8 mouse cellular contexts compared by ENCODE assay signal in genomic region chr10:5207905-5208641, GRCm38 (mm10).
A peak's percentile ranks its signal among the peaks of the same experiment; 100 is the strongest.
DNase-seq lines count a peak whose midpoint lies in the region; ATAC-seq and TF ChIP-seq lines count a peak whose summit lies in the region.

No protein-coding gene starts in this region.

- DNase-seq in G1E (ENCODE audit: low spot score), result no peak
- DNase-seq in liver, result peak; percentile 55
- peak; percentile 3 for DNase-seq in yolk sac, embryonic 10.5 days (ENCODE audit: low spot score)
- DNase-seq in natural killer cell, adult 2 months (ENCODE audit: low spot score in 2 of 2), result no peak
- no peak for DNase-seq in right cerebral cortex, postnatal 36 days (ENCODE audit: low spot score in 2 of 2)

- TF ChIP-seq CTCF in G1E (IDR thresholded peaks at IDR 0.05; ENCODE audit: low read depth, low read length), result no peak

- peaks cover 45% of the 10 kb centered on the region for H3K4me1 ChIP-seq in G1E (ENCODE audit: insufficient read depth, low read depth, low read length)
- H3K4me1 ChIP-seq in brown adipose tissue, adult 24 weeks (ENCODE audit: control insufficient read depth, insufficient read depth, insufficient read length, low read length), result peaks cover 3% of the 10 kb centered on the region; the same call in 1 of the 2 replicates
- H3K4me1 ChIP-seq in heart, embryonic 13.5 days, result peaks cover 20% of the 10 kb centered on the region

- no peak overlapping the region for H3K4me2 ChIP-seq in heart, embryonic 13.5 days

- WGBS in heart, embryonic 13.5 days, result 16% methylated on average over 7 of the region's 7 CpGs

- no peaks in the 10 kb centered on the region for H3K36me3 ChIP-seq in G1E (replicated peaks)
- H3K36me3 ChIP-seq in heart, embryonic 13.5 days, result peaks cover 41% of the 10 kb centered on the region

- no peak overlapping the region; the same call in 1 of the 2 replicates for H3K9ac ChIP-seq in heart, embryonic 13.5 days

- no peaks in the 10 kb centered on the region for H3K27me3 ChIP-seq in G1E (ENCODE audit: insufficient read depth, low read length)
- H3K27me3 ChIP-seq in heart, embryonic 13.5 days (replicated peaks), result no peaks in the 10 kb centered on the region

- peak; percentile 62 for ATAC-seq in G1E (ENCODE audit: extremely low read depth, insufficient number of reproducible peaks, low FRiP score, poor library complexity, severe bottlenecking)
- peak; percentile 74 for ATAC-seq in heart, embryonic 13.5 days (ENCODE audit: extremely low read depth, insufficient number of reproducible peaks, low FRiP score, low TSS enrichment)
- no peak for ATAC-seq in monocyte, adult 5-6 weeks (replicated peaks; ENCODE audit: insufficient number of reproducible peaks, low FRiP score, low TSS enrichment, poor library complexity, severe bottlenecking)

- no peak overlapping the region; the same call in 1 of the 2 replicates for H3K4me3 ChIP-seq in G1E (ENCODE audit: low read depth, low read length)
- H3K4me3 ChIP-seq in brown adipose tissue, adult 24 weeks (ENCODE audit: insufficient read depth, low read depth, low read length), result no peak overlapping the region
- H3K4me3 ChIP-seq in heart, embryonic 13.5 days, result no peak overlapping the region

- no peaks in the 10 kb centered on the region for H3K9me3 ChIP-seq in G1E (replicated peaks)
- no peaks in the 10 kb centered on the region for H3K9me3 ChIP-seq in heart, embryonic 13.5 days

- peak overlapping the region; percentile 89 for H3K27ac ChIP-seq in brown adipose tissue, adult 24 weeks (replicated peaks; ENCODE audit: low read depth, low read length)
- peak overlapping the region; percentile 78 for H3K27ac ChIP-seq in heart, embryonic 13.5 days (replicated peaks)

Comparison
In these comparisons a context has a peak if more than half of its experiments do, and no peak if none do; other contexts are left out.
1. DNase-seq: peak in liver (single experiment) and yolk sac, embryonic 10.5 days (single experiment); none in G1E (single experiment), natural killer cell, adult 2 months (0 of 2) and right cerebral cortex, postnatal 36 days (0 of 2).